Comparison of ENCODE assay signal across 9 mouse cellular contexts in genomic region chrX:150510631-150511030, GRCm38 (mm10). TPM values are rescaled to one million over a fixed set of nuclear protein-coding genes. Genes with fewer than 3 reads are reported as not detected.
A peak's percentile ranks its signal among the peaks of the same experiment; 100 is the strongest.
DNase-seq lines count a peak whose midpoint lies in the region; ATAC-seq and TF ChIP-seq lines count a peak whose summit lies in the region.
"Had no signal": no experiment of that assay in that cellular context is flagged by ENCODE, and none has a peak within 500 bp of the region (broad histone marks: within the 10 kb centered on the region; RNA-seq: fewer than 3 reads in every experiment).

No protein-coding gene starts in this region.

- WGBS in neural tube, embryonic 14.5 days = 58% methylated on average over 4 of the region's 4 CpGs
- 29% methylated on average over 4 of the region's 4 CpGs for WGBS in liver, embryonic 14.5 days (ENCODE audit: insufficient replicate concordance)
- WGBS in stomach, postnatal 0 days = 39% methylated on average over 4 of the region's 4 CpGs
- 57% methylated on average over 4 of the region's 4 CpGs for WGBS in thymus, adult 2 months

- H3K9me3 ChIP-seq in neural tube, embryonic 14.5 days (ENCODE audit: control insufficient read depth, low read length) = no peaks in the 10 kb centered on the region
- no peaks in the 10 kb centered on the region for H3K9me3 ChIP-seq in liver, embryonic 14.5 days (ENCODE audit: control insufficient read depth, low read length)
- H3K9me3 ChIP-seq in stomach, postnatal 0 days (ENCODE audit: control insufficient read depth, low read length) = no peaks in the 10 kb centered on the region
- H3K9me3 ChIP-seq: megakaryocyte, embryonic 14.5 days had no signal

- ATAC-seq in frontal cortex, adult (ENCODE audit: low TSS enrichment) = peak; percentile 47; the same call in 1 of the 2 replicates
- ATAC-seq in neural tube, embryonic 14.5 days (ENCODE audit: low read depth) = 0 out of 2 replicates have a peak, but pooled peaks have one; percentile 24
- peak; percentile 57; the same call in 1 of the 2 replicates for ATAC-seq in liver, embryonic 14.5 days (ENCODE audit: insufficient read depth)
- ATAC-seq in stomach, postnatal 0 days (ENCODE audit: low FRiP score, low TSS enrichment) = no peak

- H3K27ac ChIP-seq in neural tube, embryonic 14.5 days (ENCODE audit: low read depth, low read length) = no peak overlapping the region
- no peak overlapping the region for H3K27ac ChIP-seq in liver, embryonic 14.5 days
- H3K27ac ChIP-seq in stomach, postnatal 0 days (replicated peaks) = no peak overlapping the region
- H3K27ac ChIP-seq in thymus, adult 2 months (ENCODE audit: control insufficient read depth, insufficient read depth, low read length) = no peak overlapping the region

- no peak for TF ChIP-seq EP300 in liver, embryonic 14.5 days (IDR thresholded peaks at IDR 0.05; ENCODE audit: low read depth)
- no peak for TF ChIP-seq EP300 in stomach, postnatal 0 days (optimal IDR thresholded peaks at IDR 0.05)

- H3K4me2 ChIP-seq in neural tube, embryonic 14.5 days (ENCODE audit: low read depth, low read length) = no peak overlapping the region
- no peak overlapping the region for H3K4me2 ChIP-seq in liver, embryonic 14.5 days (ENCODE audit: low read depth)
- no peak overlapping the region for H3K4me2 ChIP-seq in stomach, postnatal 0 days (replicated peaks; ENCODE audit: low read depth)

- no peak overlapping the region for H3K4me3 ChIP-seq in neural tube, embryonic 14.5 days (ENCODE audit: low read depth, low read length)
- no peak overlapping the region for H3K4me3 ChIP-seq in liver, embryonic 14.5 days (ENCODE audit: insufficient read depth in 1 of 2, low read depth in 2 of 2, low read length in 2 of 2)
- no peak overlapping the region for H3K4me3 ChIP-seq in stomach, postnatal 0 days (ENCODE audit: low read depth, low read length)
- no peak overlapping the region for H3K4me3 ChIP-seq in thymus, adult 2 months (ENCODE audit: control insufficient read depth, insufficient read depth, low read length)
- H3K4me3 ChIP-seq: megakaryocyte, embryonic 14.5 days had no signal

- peak; percentile 65 for TF ChIP-seq CTCF in liver, embryonic 14.5 days (IDR thresholded peaks at IDR 0.05; ENCODE audit: low read depth)
- TF ChIP-seq CTCF in stomach, postnatal 0 days (IDR thresholded peaks at IDR 0.05; ENCODE audit: low read depth) = peak; percentile 75
- no peak for TF ChIP-seq CTCF in thymus, adult 2 months (IDR thresholded peaks at IDR 0.05; ENCODE audit: borderline replicate concordance, control insufficient read depth, extremely low read depth, insufficient read depth, low read length, poor library complexity)

- DNase-seq in frontal cortex, postnatal 10 days (ENCODE audit: low spot score in 2 of 2) = no peak
- DNase-seq in neural tube, embryonic 10.5 days (ENCODE audit: extremely low spot score, low spot score) = no peak
- peak; percentile 77 for DNase-seq in cerebellum, adult 9-10 months
- peak; percentile 53 to 60 (median 58) for DNase-seq in liver, embryonic 14.5 days (ENCODE audit: low read depth in 3 of 3, low spot score in 3 of 3)
- DNase-seq in stomach, postnatal 0 days (ENCODE audit: low spot score) = no peak
- no peak for DNase-seq in thymus, adult 2 months

- TF ChIP-seq POLR2A in thymus, adult 2 months (IDR thresholded peaks at IDR 0.05; ENCODE audit: control insufficient read depth, extremely low read depth, insufficient read depth, low read length, poor library complexity) = no peak

- H3K36me3 ChIP-seq in neural tube, embryonic 14.5 days (ENCODE audit: control insufficient read depth, insufficient read depth, low read length) = no peaks in the 10 kb centered on the region
- H3K36me3 ChIP-seq in liver, embryonic 14.5 days (replicated peaks; ENCODE audit: control insufficient read depth, insufficient read depth, low read depth) = no peaks in the 10 kb centered on the region
- H3K36me3 ChIP-seq in stomach, postnatal 0 days (ENCODE audit: control insufficient read depth, insufficient read depth, low read length) = no peaks in the 10 kb centered on the region
- no peaks in the 10 kb centered on the region for H3K36me3 ChIP-seq in thymus, adult 2 months (ENCODE audit: control insufficient read depth, insufficient read depth, low read length)

- H3K9ac ChIP-seq in neural tube, embryonic 14.5 days (replicated peaks; ENCODE audit: low read depth, low read length) = no peak overlapping the region
- no peak overlapping the region for H3K9ac ChIP-seq in liver, embryonic 14.5 days (replicated peaks)
- H3K9ac ChIP-seq in stomach, postnatal 0 days (ENCODE audit: low read length) = no peak overlapping the region

- H3K27me3 ChIP-seq in neural tube, embryonic 14.5 days (ENCODE audit: control insufficient read depth, insufficient read depth, low read length) = no peaks in the 10 kb centered on the region
- H3K27me3 ChIP-seq in liver, embryonic 14.5 days (ENCODE audit: control insufficient read depth, insufficient read depth, low read length) = no peaks in the 10 kb centered on the region
- no peaks in the 10 kb centered on the region for H3K27me3 ChIP-seq in stomach, postnatal 0 days (ENCODE audit: control insufficient read depth, insufficient read depth, low read length)
- no peaks in the 10 kb centered on the region for H3K27me3 ChIP-seq in thymus, adult 2 months (ENCODE audit: control insufficient read depth, insufficient read depth, low read length)

- H3K4me1 ChIP-seq in neural tube, embryonic 14.5 days (ENCODE audit: control insufficient read depth, insufficient read depth, low read length) = no peaks in the 10 kb centered on the region
- peaks cover 8 to 21% of the 10 kb centered on the region in 2 experiments for H3K4me1 ChIP-seq in liver, embryonic 14.5 days (replicated peaks; ENCODE audit: control insufficient read depth in 2 of 2, insufficient read depth in 2 of 2, low read length in 1 of 2)
- no peaks in the 10 kb centered on the region for H3K4me1 ChIP-seq in stomach, postnatal 0 days (replicated peaks; ENCODE audit: control insufficient read depth, insufficient read depth)
- H3K4me1 ChIP-seq in thymus, adult 2 months (replicated peaks; ENCODE audit: control insufficient read depth, insufficient read depth, low read length) = 0 out of 2 replicates have a peak, but pooled peaks cover 2% of the 10 kb centered on the region

RNA-seq across cellular contexts. Expression of gene Alas2, which starts 36.5 kb away (rescaled TPM):
- 24.9 and 29.8 TPM in 2 replicates for polyA plus RNA-seq in neural tube, embryonic 14.5 days (2014; fragmentation: Nextera tagmentation; extraction: Ambion mirVana)
- 897 and 1,006 TPM in 2 replicates for polyA plus RNA-seq in liver, embryonic 14.5 days (2012; rRNA removed)
- polyA plus RNA-seq in liver, embryonic 14.5 days (2014; fragmentation: Nextera tagmentation; extraction: Ambion mirVana) = 977 and 1,008 TPM in 2 replicates
- polyA plus RNA-seq in stomach, postnatal 0 days (2015; fragmentation: Nextera tagmentation; extraction: Ambion mirVana) = 4.6 and 5.5 TPM in 2 replicates
- polyA plus RNA-seq in thymus, adult 2 months (2012; rRNA removed) = 9.2 and 11.5 TPM in 2 replicates

RNA-seq across cellular contexts. Expression of gene Tmem29, which starts 51.7 kb away (rescaled TPM):
- polyA plus RNA-seq in neural tube, embryonic 14.5 days (2014; fragmentation: Nextera tagmentation; extraction: Ambion mirVana) = 76.2 and 93.6 TPM in 2 replicates
- 4.9 and 10.1 TPM in 2 replicates for polyA plus RNA-seq in liver, embryonic 14.5 days (2012; rRNA removed)
- 14.8 and 15.7 TPM in 2 replicates for polyA plus RNA-seq in liver, embryonic 14.5 days (2014; fragmentation: Nextera tagmentation; extraction: Ambion mirVana)
- 18.7 and 19.8 TPM in 2 replicates for polyA plus RNA-seq in stomach, postnatal 0 days (2015; fragmentation: Nextera tagmentation; extraction: Ambion mirVana)
- polyA plus RNA-seq in thymus, adult 2 months (2012; rRNA removed) = 3.0 and 4.2 TPM in 2 replicates

Comparison
In these comparisons a context has a peak if more than half of its experiments do, and no peak if none do; other contexts are left out.
1. DNase-seq: peak in cerebellum, adult 9-10 months (single experiment) and liver, embryonic 14.5 days (3 of 3); none in frontal cortex, postnatal 10 days (0 of 2), neural tube, embryonic 10.5 days (single experiment), stomach, postnatal 0 days (single experiment) and thymus, adult 2 months (single experiment).
2. RNA of gene Alas2, which starts 36.5 kb away (polyA plus RNA-seq): 897 to 1,008 TPM in liver, embryonic 14.5 days; 24.9 to 29.8 TPM in neural tube, embryonic 14.5 days, 9.2 to 11.5 TPM in thymus, adult 2 months and 4.6 to 5.5 TPM in stomach, postnatal 0 days; every median in the first group is over 10 times any median in the second.